Mouse (Mus musculus) hematopoietic stem cell, adult 5-6 weeks (primary cell): Measurements from ENCODE around the gene Kif3b. TPM values are rescaled to one million over a fixed set of nuclear protein-coding genes. Genes with fewer than 3 reads are reported as not detected.

ENCODE experiments used
- ATAC-seq, 2 experiments: fragments of 125-278 bp in 1 of 2; replicated peaks in 1 of 2; 2 replicates each; pipeline ENCODE4 v1.8.0; 2016 to 2017; ENCODE audit warnings: inconsistent platforms in 2 of 2, mild to moderate bottlenecking in 2 of 2, moderate number of reproducible peaks in 2 of 2, low read depth in 1 of 2, moderate TSS enrichment in 1 of 2; ENCODE audit not compliant: low FRiP score in 2 of 2, poor library complexity in 2 of 2, severe bottlenecking in 2 of 2, insufficient read depth in 1 of 2, low TSS enrichment in 1 of 2
- total RNA-seq: library from RNA; stranded (forward); fragments of 172-1452, 232-1000 nt; gene quantifications from 2 replicates; pipeline ENCODE4 v1.2.3, GENCODE M21; 2017

The Kif3b gene
- total RNA-seq, 1 experiment from 2014 or later = 13.2 TPM

GRCm38 (mm10) chr2:153334281-153334680 lies 43.1 kb downstream of the Kif3b start:
- no peak for ATAC-seq

- peak; percentile 44 to 59; a peak in 2 of 4 replicates for ATAC-seq
These were observed 44.9 kb downstream of the Kif3b start for GRCm38 (mm10) chr2:153336117-153336516.

GRCm38 (mm10) chr2:153338361-153339350 lies 47.4 kb downstream of the Kif3b start:
- peak in 1 of 2 experiments; percentile 46; a peak in 2 of 4 replicates for ATAC-seq

- ATAC-seq = no peak
These were observed 51.0 kb downstream of the Kif3b start for GRCm38 (mm10) chr2:153342166-153342565.

GRCm38 (mm10) chr2:153342602-153343001 lies 51.4 kb downstream of the Kif3b start:
- ATAC-seq = no peak

DNA sequence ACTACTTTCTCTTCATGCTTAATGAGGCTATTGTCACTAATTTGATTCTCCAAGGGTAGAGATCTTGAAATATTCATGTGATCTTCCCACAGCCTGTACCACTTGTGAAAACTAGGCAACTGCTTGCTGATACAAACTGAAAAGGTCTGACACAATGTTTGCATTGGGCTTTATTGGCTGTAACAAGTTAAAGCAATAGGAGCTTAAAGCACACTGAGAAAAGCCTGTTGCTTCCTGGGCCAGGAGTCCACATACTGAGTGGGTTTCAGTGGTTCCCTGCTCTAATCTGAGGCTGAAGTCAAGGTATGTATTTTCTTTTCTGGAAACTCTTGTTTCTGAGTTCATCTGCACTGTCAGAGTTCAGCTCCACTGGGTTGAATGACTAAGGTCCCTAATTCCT lies 52.0 kb downstream of the Kif3b start:
- ATAC-seq = no peak

- ATAC-seq = no peak
These were observed 53.8 kb downstream of the Kif3b start for GRCm38 (mm10) chr2:153345071-153345453.

DNA sequence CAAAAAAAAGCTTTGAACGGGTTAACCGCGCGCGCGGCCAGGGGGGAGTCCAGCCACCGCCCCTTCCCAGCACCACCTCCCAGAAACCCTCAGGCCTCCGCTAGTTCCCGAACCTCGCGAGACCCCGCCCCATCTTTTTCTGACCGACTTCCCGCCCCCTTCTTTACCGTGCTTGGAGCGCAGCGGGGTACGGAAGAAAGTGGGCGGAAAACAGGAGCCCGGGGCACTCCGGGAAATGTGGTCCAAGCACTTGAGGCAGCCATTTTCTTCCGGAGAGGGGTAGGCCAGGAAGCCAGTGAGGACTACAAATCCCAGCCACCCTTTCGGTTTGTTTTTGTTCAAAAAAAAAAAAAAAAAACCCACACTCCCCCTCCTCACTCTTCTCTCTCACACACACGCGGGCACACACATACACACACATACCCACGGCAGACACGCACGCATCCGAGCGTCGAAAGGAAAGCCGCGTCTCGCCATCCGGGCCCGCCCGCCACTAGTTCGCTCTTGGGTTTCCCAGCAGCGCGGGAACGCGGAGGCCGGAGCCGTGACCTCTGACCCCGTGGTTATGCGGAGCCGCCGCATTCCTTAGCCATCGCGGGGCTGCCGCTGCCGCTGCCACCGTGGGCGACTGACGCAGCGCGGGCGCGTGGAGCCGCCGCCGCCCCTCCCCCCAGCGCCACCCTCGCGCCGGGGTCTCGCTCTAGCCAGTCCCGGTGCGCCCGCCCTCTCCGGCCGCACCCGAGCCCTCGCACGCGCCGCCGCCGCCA lies 54.4 kb downstream of the Kif3b start, which contains the start of gene Asxl1:
Gene Asxl1 (plus strand): TSS at position 376 of the 767 bp plus-strand sequence.
- peak; percentile 96 to 98 for ATAC-seq

GRCm38 (mm10) chr2:153346221-153347182 lies 55.3 kb downstream of the Kif3b start:
- ATAC-seq = no peak

DNA sequence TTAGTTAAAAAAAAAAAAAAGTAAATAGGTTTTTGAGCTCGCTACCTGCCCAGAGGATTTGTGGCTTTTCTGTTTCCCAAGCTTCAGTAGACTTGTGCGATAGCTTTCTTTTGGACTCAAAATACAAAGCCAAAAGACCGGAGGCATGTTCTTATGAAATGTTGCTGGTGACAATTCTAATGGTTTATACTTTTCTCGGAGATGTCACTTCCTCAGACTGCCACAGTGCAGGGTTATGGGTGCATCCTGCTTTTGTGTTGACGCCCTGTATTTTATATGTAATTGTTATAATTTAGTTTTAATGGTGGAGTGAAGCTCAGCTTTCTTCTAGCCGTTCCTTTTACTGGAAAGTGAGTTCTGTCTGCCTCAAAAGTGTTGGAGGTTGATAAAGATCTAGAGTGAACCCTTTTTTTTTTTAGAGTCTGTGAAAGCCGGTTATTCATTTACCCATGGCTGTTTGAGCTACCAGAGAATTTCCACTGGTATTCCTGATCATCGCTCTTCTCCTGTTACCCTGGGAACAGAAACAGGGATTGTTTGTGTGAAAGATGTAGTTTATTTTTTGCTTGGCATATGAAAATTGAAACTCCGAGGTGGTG lies 56.1 kb downstream of the Kif3b start:
- no peak for ATAC-seq

DNA sequence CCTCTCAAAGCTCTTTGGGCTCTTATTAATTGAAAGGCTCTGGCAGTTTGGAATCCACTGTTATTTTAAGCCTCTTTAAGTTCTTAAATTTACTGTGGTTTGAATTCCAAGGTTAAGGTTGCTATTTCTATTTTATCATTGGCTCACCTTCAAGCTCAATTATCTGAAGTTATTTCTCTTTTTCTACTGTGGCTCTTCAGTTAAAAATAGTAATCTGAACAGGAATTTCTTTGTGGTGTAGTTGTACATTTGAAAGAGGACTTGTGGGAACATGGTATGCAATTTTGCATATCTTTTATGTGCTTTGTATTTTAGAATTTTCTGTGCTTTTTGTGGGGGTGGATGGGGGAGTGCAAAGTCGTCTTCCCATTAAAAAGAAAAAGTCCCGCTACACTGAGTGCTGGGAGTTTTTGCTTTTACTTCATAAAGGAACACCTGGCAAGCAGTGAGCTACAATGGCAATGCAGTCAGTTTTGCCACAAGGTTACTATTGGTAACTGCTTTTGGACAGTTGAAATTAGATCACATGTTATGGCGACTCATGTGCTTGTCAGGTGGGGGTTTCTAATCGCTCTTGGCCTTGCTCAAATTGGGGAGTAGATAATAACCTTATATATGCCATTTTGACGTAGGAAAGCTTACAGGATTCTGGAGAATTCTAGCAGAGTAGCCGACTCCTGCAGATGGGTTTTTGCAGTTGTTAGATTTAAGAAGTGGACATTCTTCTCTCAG lies 57.1 kb downstream of the Kif3b start:
- no peak for ATAC-seq

- ATAC-seq = peak; percentile 73 to 74
These were observed 59.5 kb downstream of the Kif3b start for GRCm38 (mm10) chr2:153350552-153351181.

GRCm38 (mm10) chr2:153354648-153355047 lies 63.4 kb downstream of the Kif3b start:
- ATAC-seq = no peak

- no peak; a peak in 1 of 4 replicates for ATAC-seq
These were observed 65.6 kb downstream of the Kif3b start for GRCm38 (mm10) chr2:153356784-153357183.

GRCm38 (mm10) chr2:153361101-153361710 lies 70.0 kb downstream of the Kif3b start:
- no peak for ATAC-seq
